Mouse (Mus musculus) olfactory bulb, adult 2 months (tissue): ENCODE data around the gene Cx3cr1. TPM values are rescaled to one million over a fixed set of nuclear protein-coding genes. Genes with fewer than 3 reads are reported as not detected.
A peak's percentile ranks its signal among the peaks of the same experiment; 100 is the strongest.

ENCODE experiments used
- H3K27ac ChIP-seq: fragments of 200-500 bp; 2 replicates; pipeline ENCODE4 v1.5.1; 2012; ENCODE audit warnings: low read depth, low read length; ENCODE audit not compliant: insufficient read depth
- H3K4me1 ChIP-seq: fragments of 200-500 bp; 2 replicates; pipeline ENCODE4 v1.6.1; 2012; ENCODE audit warnings: low read length; ENCODE audit not compliant: control insufficient read depth, insufficient read depth
- H3K4me3 ChIP-seq: fragments of 200-500 bp; 2 replicates; pipeline ENCODE4 v1.5.1; 2012; ENCODE audit warnings: mild to moderate bottlenecking, low read depth, low read length, moderate library complexity; ENCODE audit not compliant: insufficient read depth
- CTCF ChIP-seq: fragments of 200-500 bp; IDR thresholded peaks from 2 replicates; pipeline ENCODE4 v1.5.1; 2012; ENCODE audit warnings: low read depth, mild to moderate bottlenecking, low read length, moderate library complexity; ENCODE audit not compliant: insufficient read depth
- POLR2A ChIP-seq: fragments of 200-500 bp; IDR thresholded peaks from 2 replicates; pipeline ENCODE4 v1.6.1; 2012; ENCODE audit warnings: mild to moderate bottlenecking, low read depth, low read length, moderate library complexity; ENCODE audit not compliant: insufficient read depth
- WGBS: fragments of 180-500 bp; shearing (Covaris S2); methylation state at CpG from one replicate; pipeline ENCODE4 v1.1.7; 2018; 5-methylcytosine and 5-hydroxymethylcytosine counted together
- polyA plus RNA-seq: library from polyadenylated mRNA; stranded (reverse); fragments of >200 nt; gene quantifications from 2 replicates; pipeline ENCODE4 v1.2.4, GENCODE M21; 2012; ENCODE audit warnings: low replicate concordance; ENCODE audit not compliant: missing spikeins, insufficient read depth, insufficient read length

The Cx3cr1 gene
- polyA plus RNA-seq = not detected in 2 replicates

DNA sequence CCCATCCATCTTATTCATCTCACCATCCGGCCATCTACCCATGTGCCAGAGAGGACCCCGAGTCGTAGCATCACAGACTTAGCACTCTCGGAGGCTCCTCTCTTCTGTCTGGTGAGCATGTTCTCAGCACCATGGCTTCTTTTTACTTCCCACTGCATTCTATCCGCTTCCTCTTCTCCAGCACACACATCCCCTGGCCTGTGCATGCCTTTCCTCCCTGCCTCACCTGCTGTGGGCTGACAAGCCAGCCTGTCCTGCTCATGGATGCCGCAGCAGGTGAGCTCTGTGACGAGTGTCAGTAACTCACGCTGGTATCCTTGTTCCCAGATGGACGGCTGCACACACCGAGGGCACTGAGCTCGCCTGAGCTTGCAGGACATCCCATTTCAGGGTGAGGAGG, at the start of gene Cx3cr1:
Gene Cx3cr1, minus strand, starts transcription at position 101 of the 400 bp plus-strand sequence.
- no peak within 1 kb of the TSS for H3K27ac ChIP-seq
- TF ChIP-seq CTCF (no peak), POLR2A (no peak)
- H3K4me3 ChIP-seq = no peak within 1 kb of the TSS
- 88% methylated on average over 11 of the region's 11 CpGs for WGBS
- no peaks in the 10 kb centered on the region for H3K4me1 ChIP-seq

- peaks cover 3% of the 10 kb centered on the region for H3K4me1 ChIP-seq
- no peak overlapping the region for H3K27ac ChIP-seq
- TF ChIP-seq POLR2A (no peak), CTCF (no peak)
- WGBS = 86% methylated on average over 4 of the region's 4 CpGs
- no peak overlapping the region for H3K4me3 ChIP-seq
These were observed 48.5 kb upstream of the Cx3cr1 start for GRCm38 (mm10) chr9:120118212-120118611.

DNA sequence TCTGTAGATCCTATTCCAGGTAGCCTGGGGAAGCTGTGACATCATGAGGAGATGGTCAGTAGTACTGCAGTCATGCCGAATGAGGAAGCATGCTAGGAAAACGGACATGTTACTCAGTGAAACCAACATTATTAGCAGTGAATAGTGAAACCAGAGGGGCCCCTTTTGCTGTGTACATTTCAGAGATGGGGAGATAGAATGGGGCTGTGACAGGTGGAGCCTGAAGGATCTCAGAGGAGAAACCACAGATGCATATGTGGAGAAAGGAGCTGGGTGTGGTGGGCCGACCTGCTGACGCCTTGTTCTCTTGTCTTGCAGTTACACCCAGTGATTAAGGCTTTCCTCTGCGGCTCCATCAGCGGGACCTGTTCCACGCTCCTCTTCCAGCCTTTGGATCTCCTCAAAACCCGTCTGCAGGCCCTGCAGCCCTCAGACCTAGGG, 46.5 kb upstream of the Cx3cr1 start:
- Histone ChIP-seq H3K4me3 (no peak overlapping the region), H3K27ac (no peak overlapping the region), H3K4me1 (peaks cover 10% of the 10 kb centered on the region)
- WGBS = 72% methylated on average over 8 of the region's 8 CpGs
- no peak for TF ChIP-seq POLR2A
- TF ChIP-seq CTCF = no peak

GRCm38 (mm10) chr9:120115580-120115979, 45.9 kb upstream of the Cx3cr1 start:
- Histone ChIP-seq H3K4me3 (no peak overlapping the region), H3K4me1 (peaks cover 11% of the 10 kb centered on the region), H3K27ac (no peak overlapping the region)
- WGBS = 85% methylated on average over 5 of the region's 5 CpGs
- TF ChIP-seq CTCF (no peak), POLR2A (no peak)

- H3K27ac ChIP-seq = no peak overlapping the region
- WGBS = 90% methylated on average over 2 of the region's 2 CpGs
These were observed 45.1 kb upstream of the Cx3cr1 start for GRCm38 (mm10) chr9:120114789-120115151.

DNA sequence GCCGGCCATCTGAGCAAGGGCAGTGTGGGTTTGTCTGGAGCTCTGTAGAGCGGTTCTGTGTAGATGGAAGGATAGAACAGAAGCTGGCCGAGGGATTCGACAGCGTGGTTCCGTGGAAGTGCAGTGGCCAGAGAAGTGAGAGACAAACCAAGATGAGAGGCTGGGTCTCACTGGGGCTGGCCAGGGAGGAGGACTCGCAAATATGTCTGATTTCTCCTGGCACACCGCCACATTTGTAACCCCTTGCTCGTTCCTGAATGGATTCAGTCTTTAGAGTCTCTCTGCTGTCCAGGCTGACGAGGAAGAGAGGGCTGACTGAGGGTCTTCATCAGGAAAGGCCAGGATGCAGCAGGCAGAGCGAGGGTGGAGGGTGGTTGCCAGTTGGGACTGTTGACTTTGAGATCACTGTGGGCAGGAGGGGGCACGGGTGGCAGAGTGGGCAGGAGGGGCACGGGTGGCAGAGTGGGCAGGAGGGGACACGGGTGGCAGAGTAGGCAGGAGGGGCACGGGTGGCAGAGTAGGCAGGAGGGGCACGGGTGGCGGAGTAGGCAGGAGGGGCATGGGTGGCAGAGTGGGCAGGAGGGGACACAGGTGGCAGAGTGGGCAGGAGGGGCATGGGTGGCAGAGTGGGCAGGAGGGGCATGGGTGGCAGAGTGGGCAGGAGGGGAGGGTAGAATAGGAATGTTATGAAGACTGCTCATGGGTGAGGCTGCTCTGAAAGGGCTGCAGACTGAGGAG, 44.5 kb upstream of the Cx3cr1 start:
- WGBS = 77% methylated on average over 17 of the region's 17 CpGs
- Histone ChIP-seq H3K27ac (no peak overlapping the region), H3K4me1 (peaks cover 11% of the 10 kb centered on the region), H3K4me3 (no peak overlapping the region)
- TF ChIP-seq CTCF (no peak), POLR2A (no peak)

More at GRCm38 (mm10) chr9:120114789-120115151, 45.1 kb upstream of the Cx3cr1 start:
- H3K4me1 ChIP-seq = peaks cover 11% of the 10 kb centered on the region
- H3K4me3 ChIP-seq = no peak overlapping the region
- TF ChIP-seq POLR2A (no peak), CTCF (no peak)

- H3K27ac ChIP-seq = no peak overlapping the region
- TF ChIP-seq POLR2A = no peak
- TF ChIP-seq CTCF = no peak
- H3K4me3 ChIP-seq = no peak overlapping the region
- H3K4me1 ChIP-seq = peaks cover 11% of the 10 kb centered on the region
- 98% methylated on average over 7 of the region's 7 CpGs for WGBS
These were observed 43.8 kb upstream of the Cx3cr1 start for GRCm38 (mm10) chr9:120113456-120113855.

DNA sequence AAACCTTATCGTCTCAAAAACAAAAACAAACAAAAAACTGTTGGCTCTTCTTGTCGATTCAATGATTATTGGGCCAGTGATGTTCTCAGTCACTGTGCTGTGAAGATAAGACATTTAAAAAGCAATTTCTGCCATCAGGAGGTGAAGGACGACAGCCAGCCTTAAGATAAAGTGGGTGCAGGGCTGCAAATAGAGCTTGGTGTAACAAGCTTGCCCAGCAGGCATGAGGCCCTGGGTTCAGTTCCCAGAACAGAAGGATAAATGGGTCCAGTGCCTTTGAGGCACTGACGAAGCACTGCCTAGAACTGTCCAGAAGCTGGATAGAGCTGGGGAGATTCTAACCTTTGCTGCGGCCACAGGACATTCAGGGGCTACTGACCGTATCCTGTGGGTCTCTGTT, 42.8 kb upstream of the Cx3cr1 start:
- H3K27ac ChIP-seq = no peak overlapping the region
- H3K4me3 ChIP-seq = no peak overlapping the region
- peaks cover 11% of the 10 kb centered on the region for H3K4me1 ChIP-seq
- 93% methylated on average over 6 of the region's 6 CpGs for WGBS
- TF ChIP-seq POLR2A = no peak

- H3K27ac ChIP-seq = peak overlapping the region; percentile 3; the same call in 1 of the 2 replicates
- 58% methylated on average over 15 of the region's 15 CpGs for WGBS
These were observed 41.7 kb upstream of the Cx3cr1 start for GRCm38 (mm10) chr9:120111156-120111945.

More at GRCm38 (mm10) chr9:120111156-120111945, 41.7 kb upstream of the Cx3cr1 start:
- TF ChIP-seq CTCF (no peak), POLR2A (no peak)
- Histone ChIP-seq H3K4me3 (peak overlapping the region; percentile 95; the same call in 1 of the 2 replicates), H3K4me1 (peaks cover 11% of the 10 kb centered on the region)
